Mouse (Mus musculus): ENCODE measurements at regions not wholly inside any gene's neighbourhood (a gene's known extent, or its start where the extent isn't known, plus 50 kb on each side); places are given as distances from the start of the nearest gene placed in this dataset.
A peak's percentile ranks its signal among the peaks of the same experiment; 100 is the strongest.
"Not testable (repeated sequence)": the region's sequence is repeated elsewhere in the genome, so short reads cannot be mapped to it uniquely, and the experiment has no call there.

- ATAC-seq: no peak
Measured at GRCm38 (mm10) chr12:39715120-39715519, 322.7 kb downstream of the Arl4a start.

GRCm38 (mm10) chr12:39714169-39714794 lies 323.5 kb downstream of the Arl4a start:
- no peak for ATAC-seq

DNA sequence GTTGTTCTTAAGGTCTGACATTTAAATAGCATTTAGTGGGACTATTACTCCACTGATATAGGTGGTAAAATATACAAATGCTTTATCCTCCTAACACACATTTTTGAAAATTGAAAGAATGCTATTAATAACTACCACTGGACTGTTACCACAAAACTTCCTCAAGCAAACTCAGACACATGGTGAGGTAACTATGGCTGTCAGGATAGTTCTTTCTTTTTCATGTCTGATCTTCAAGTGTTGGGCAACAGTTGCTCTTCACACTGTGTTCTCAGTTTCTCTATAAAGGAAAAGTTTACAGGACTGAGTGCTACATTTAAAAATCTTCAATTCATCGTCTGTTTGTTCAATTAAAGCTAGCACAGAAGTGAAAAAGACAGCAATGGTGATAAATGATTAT lies 326.0 kb downstream of the Arl4a start:
- ATAC-seq: no peak

DNA sequence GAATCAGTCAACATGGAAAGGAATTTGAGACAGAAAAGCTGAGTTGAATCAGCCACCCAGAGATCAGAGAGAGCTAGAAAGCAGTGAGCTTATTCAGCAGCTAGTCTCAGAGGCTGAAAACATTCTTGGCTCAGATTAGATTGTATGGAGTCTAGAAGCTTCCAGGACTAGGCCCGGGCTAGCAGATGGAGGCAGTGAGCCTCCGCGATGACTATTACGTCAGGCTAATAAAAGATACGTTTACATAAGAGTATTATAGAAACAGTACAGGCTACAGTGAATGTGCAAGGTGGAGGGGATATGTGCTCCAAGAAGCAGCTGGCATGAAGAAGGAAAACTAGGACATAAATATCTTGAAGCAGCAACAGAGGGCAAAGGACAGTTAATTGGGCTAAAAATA lies 328.0 kb downstream of the Arl4a start:
- no peak for ATAC-seq

- no peak for ATAC-seq
Measured at GRCm38 (mm10) chr12:39697182-39697581, 340.6 kb downstream of the Arl4a start.

GRCm38 (mm10) chr12:39695322-39695721 lies 342.5 kb downstream of the Arl4a start:
- no peak for ATAC-seq

DNA sequence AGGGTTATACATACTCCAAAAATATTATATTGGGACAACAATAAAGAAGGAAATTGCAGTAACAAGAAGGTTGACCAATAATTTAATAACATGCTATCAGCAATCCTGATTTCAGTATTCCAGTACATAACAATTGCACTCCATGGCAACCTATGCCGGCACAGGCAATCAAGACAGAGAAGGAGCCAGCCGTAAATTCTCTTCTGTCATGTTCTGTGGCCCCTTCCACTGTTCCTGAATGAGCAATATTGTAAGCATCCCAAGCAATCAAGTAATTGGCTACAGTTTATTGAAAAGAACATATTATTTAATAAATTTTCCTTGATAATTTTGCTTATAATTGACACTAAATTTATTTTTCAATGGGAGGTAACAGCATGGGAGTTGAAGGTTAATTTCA lies 345.8 kb downstream of the Arl4a start:
- no peak for ATAC-seq

DNA sequence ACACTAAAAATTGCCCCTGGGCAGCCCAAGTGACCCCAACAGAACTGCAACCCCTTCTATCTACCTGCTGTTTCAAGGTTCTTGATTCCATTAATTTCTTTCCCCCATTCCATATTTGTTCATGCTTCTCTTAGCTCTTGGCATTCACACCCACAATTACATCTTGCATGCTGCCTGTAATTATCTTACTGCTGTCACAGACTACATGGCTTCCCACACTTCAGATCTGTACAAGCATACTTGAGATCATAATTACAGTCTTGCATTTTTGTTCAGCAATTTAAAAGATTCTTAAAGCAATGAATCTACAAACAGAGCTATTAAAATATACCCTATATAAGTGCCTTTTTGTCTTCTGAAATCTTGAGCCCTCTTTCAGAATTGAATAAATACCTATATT lies 352.4 kb downstream of the Arl4a start:
- no peak for ATAC-seq

- ATAC-seq: no peak
Measured at GRCm38 (mm10) chr12:39682121-39682520, 355.7 kb downstream of the Arl4a start.

DNA sequence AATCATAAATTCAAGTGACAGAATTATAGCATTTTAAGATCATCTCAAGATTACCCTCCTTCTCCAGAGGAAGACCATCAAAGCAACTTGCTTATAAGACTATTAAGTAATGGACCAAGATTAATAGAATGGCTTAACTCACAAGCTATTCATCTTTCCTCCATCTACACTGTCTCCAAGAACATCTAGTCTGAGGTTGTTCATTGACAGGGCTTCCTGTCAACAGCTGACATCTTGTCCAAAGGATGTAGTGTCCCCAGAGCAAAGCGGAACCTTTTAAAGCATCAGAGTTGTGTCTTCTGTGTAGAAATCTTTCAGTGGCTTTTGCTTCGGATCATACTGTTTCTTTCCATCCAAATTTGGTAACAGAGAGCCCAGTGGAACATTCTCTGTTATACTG lies 362.2 kb downstream of the Arl4a start:
- no peak for ATAC-seq

- no peak for ATAC-seq
Measured at GRCm38 (mm10) chr12:39667701-39668100, 370.1 kb downstream of the Arl4a start.

DNA sequence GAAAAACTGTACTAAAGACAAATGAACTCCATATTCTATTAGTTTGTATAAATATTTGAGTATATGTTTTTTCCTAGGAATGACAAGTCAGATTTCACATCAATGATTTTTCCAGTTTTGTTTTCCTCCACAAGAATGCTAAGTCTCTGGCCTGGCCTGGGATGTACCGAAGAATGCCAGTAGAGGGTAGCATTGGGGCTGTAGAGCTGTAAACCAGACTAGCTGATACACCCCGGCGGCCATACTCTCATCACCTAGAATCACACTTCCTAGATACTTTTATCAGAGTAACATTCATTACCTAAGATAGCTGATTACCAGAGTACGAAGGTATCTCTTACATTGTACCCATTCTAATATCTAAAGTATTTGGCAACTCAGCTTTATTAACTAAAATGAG lies 372.4 kb downstream of the Arl4a start:
- ATAC-seq: peak; percentile 91

- no peak for ATAC-seq
Measured at GRCm38 (mm10) chr12:39660420-39660819, 377.4 kb downstream of the Arl4a start.

DNA sequence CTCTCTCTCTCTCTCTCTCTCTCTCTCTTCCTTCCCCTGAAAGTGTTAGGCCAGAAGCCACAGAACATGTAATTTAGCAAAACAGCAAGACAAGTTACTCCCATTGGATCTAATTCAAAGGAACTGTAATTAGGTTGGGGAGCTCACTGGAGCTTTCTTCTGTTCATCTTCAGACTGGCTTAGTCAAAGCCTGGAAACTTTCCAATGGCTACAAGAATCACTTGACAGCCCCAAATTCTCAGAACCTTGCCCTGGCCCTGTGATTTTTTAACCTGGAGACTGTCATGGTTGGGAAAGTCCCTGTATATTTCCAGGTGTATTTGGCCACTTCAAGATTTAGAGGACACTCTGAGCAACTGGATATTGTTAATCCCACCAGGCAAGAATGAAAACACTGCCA lies 381.2 kb downstream of the Arl4a start:
- no peak for ATAC-seq

DNA sequence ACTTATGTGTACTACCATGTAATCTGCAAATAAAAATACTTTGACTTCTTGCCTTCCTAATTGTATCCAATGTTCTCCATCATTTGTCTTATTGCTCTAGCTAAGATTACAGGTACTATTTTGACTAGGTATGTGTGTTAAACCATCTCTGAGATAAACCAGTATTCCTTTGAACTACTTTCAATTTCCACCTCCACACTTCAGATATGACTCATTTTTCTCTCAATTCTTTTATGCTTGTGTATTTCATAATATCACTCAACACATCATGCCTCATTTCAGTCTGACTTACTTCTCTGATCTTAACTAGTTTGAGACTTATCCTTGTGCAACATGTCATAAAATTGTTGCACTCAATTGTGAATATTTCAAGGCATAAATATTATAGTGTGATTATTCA lies 388.9 kb downstream of the Arl4a start:
- ATAC-seq: peak; percentile 57

DNA sequence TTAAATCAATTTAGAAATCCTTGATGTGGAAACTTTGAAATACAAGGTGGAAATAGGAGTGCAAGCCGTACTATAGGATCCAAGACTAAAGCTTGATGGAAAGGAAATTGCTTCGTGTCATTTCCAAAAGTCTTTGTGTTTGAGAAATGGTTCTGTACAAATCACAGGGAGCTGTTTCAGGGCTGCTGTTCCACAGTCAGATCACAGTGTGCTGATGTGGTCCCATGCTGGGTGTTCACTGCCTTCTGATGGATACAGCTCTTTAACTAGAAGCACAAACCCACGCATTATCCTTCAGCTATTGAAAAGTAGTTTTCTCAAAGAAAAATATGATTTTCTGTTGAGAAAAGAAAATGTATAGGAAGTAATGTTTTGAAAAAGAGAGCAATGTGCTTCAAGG lies 391.3 kb downstream of the Arl4a start:
- no peak for ATAC-seq

GRCm38 (mm10) chr12:39645581-39645980 lies 392.2 kb downstream of the Arl4a start:
- ATAC-seq: no peak

DNA sequence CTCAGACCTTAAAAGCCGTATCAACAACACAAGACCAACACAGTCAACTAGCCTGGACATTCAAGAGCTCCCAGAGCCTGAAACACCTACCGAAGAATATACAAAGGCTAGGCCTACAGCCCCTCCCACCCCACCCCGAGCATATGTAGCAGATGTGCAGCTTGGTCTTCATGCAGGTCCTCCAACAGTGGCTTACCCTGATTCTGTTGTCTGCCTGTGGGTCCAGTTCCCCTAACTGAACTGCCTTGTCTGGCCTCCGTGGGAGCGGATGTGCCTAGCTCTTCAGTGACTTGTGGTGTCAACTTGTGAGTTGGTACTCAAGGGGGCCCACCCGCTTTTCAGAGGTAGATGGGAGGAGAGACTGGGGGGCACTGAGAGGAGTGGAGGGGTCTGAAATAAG lies 398.6 kb downstream of the Arl4a start:
- no peak for ATAC-seq

DNA sequence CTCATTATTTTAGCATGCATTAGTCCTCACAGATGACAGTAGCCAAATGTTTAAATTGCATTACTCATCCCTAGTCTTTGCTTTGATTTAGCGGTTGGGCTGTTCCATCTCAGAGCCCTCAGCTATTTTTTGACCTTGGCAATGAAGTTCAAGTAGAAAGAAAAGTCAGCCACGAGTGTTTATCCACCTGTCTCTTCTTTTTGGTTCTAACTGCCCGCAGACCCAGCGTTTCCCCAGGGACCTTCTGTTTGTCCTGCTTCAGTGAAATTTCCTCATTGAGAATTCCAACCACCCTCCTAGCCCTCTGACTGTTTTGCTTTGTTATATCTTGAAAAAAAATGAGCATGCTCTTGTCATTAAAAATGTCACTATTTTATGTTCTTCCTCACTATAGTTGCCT lies 403.5 kb downstream of the Arl4a start:
- ATAC-seq: no peak

DNA sequence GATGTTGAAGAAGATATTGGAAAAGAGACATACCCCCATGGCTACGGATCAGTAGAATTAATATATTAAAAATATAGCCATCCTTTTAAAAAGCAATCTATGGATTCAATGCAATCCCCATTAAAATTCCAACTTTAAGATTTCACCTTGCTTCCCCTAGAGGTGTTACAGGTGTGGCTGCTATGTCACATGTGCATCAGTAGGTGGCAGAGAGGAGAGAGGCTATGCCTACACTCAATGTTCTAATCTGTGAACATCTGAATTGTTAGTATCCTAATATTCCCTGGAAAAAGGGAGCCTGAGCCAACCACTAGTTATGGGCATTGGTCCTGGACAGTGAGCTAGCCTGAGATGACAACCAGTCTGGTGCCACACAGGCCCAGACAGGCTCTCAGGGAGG lies 416.6 kb downstream of the Arl4a start:
- no peak for ATAC-seq

- no peak for ATAC-seq
Measured at GRCm38 (mm10) chr12:39605289-39605688, 432.5 kb downstream of the Arl4a start.

DNA sequence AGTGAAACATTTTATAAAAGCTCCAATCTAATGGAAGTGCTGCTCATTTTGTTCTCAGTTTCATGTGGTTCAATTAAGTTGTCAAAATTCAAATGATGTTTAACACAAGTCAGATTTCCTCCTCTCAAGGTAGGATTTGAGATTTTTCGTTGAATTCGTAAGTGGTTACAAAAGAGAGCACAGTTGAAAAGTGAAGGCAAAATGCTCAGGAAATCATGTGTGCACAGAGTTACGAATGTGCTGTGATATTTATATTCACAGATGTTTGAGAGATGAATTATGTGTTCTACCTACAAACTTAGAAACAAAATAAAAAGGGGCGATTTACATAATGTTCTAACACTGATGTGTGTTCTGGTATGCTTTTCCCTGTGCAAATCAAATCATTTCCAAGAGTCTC lies 433.1 kb downstream of the Arl4a start:
- ATAC-seq: no peak

- no peak for ATAC-seq
Measured at GRCm38 (mm10) chr12:39594726-39595125, 443.1 kb downstream of the Arl4a start.

- ATAC-seq: not testable (repeated sequence)
Measured at GRCm38 (mm10) chr12:39593781-39594180, 444.0 kb downstream of the Arl4a start.

DNA sequence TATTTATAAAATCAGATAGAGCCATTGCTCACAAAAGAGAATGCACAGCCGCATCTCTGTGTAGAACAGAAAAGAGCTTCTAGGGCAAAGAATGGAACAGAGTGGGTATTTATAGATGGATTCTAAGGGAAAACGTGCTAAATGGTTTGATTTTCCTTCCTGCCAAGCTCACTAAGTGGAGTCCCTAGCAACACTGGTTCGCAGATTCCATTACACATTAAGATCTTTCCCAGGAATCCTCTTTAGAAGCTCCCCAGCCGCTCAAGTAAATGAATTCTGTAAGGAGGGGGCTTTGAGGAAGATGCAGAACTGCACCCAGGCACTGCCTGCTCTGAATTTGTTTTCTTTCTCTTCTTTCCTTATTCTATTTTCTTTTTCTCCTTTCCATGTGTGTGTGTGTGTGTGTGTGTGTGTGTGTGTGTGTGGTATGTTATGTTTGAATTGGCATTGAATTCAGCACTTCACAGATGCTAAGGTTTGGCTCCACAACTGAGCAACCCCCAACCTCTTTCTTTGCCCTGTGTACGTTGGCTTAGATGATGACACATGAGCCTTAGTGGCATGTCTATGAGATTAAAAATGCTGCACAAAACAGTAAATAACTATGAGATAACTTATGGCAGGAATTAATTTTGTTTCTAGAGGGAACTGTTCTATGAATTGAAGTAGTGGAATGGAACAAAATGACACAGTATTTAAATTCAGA lies 450.5 kb downstream of the Arl4a start:
- ATAC-seq: no peak

Measured in activated CD4-positive, CD25-positive, alpha-beta regulatory T cell, adult 4 months (primary cell).